Mouse (Mus musculus): ENCODE measurements around the gene Amt.

The Amt gene

DNA sequence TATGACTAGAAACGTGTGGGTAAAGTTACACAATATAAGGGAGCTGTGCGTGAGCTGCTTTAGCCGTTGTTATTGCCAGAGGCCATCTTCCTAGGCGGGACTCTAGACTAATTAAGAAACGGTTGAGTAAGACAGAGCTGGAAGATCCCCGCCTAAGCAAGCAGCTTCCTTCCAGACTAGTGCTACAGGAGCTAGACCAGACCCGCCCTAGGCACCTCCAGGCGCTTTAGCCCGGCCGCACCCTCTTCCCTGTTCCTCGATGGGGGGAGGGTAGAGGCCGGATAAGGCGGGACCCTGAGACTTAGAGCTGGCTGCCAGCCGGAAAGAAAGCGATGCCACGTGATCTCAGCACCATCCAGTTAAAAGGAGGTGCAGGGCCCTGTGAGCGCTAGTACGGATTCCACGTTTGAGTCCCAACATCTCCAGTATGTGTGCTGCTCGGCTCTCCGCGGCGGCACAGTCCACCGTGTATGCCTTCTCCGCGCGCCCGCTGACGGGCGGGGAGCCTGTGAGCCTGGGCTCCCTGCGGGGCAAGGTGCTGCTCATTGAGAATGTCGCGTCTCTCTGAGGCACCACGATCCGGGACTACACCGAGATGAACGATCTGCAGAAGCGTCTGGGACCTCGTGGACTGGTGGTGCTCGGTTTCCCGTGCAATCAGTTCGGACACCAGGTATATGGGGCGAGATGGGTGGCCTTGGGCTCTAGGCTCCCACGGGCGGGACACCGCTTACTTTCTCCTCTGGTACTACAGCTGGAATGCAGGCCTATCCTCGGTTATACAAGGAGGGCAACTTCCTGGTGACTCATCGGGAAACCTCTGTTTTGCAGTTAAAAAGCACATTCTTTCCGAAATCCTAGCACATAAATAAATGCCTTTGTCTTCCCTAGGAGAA, 42.5 kb downstream of the Amt start, which contains the start of gene Gpx1:
Gpx1 (plus strand) TSS at position 18 of the 896 bp plus-strand sequence.
- DNase-seq (ENCODE audit: low spot score in 2 of 2) = peak; percentile 92

GRCm38 (mm10) chr9:108339886-108340257, 43.2 kb downstream of the Amt start:
- no peak for DNase-seq (ENCODE audit: low spot score in 2 of 2)

DNA sequence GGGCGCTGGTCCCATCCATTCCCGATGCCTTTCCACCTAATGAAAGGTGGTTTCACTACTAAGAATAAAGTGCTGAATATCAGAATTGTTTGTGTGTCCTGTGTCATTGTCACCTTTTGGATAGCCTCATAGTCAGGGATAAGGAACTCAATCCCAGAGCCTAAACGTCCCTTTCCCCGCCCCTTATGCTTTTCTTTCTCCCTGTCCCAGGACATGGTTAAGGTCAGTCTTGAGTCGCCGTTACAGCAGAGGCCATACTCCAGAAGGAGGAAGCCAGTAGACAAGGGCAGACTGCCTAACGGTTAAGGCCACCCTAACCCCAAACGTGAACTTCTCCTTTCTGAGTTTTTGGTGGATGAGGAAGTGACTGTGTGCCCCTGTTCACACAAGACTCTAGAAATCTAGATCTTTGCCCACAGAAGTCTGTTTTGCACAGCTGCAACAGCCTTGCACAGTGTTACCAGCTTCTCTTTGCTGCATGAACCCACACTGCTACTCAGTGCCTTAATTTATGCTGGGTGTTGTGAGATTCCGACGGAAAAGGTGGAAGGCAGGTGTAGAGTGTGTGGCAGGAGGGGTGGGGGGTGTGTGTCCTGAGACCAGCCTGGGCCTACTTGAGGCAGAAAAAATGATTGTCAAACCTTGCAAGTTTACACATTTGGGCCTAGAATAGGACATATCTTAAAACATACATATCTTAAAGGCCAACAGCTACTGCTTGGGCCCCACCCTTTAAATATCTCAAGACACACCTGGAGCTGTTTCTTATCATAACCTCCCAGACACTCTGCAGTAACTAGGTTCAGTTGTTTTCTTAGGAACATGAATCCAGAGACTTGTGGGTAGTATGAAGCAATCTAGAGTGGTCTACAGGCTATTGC, 43.8 kb downstream of the Amt start:
- DNase-seq (ENCODE audit: low spot score in 2 of 2) = no peak

GRCm38 (mm10) chr9:108341139-108341475, 44.5 kb downstream of the Amt start:
- no peak for DNase-seq (ENCODE audit: low spot score in 2 of 2)

DNA sequence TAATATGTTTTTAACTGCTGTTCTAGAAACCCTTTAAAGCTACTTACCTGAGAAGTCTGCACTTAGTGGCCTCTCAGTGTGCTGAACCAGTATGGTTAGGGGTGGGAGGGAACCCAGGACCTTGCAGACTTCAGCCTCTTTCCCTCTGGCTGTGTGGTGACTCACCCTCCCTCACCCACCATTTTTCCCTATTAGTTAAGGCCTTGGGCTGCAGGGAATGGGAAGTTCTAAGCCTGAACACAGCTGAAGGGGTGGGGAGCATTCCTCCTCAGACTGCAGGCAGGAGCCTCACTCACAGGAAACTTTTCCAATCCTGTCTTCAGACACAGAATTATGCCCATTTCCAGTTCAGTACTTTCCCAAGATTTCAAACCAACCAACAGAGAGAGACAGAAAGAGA, 45.1 kb downstream of the Amt start:
- DNase-seq (ENCODE audit: low spot score in 2 of 2) = no peak

- DNase-seq (ENCODE audit: low spot score in 2 of 2) = no peak
Measured at GRCm38 (mm10) chr9:108342301-108342831, 45.7 kb downstream of the Amt start.

- no peak for DNase-seq (ENCODE audit: low spot score in 2 of 2)
Measured at GRCm38 (mm10) chr9:108343331-108343730, 46.7 kb downstream of the Amt start.

GRCm38 (mm10) chr9:108343835-108344234, 47.2 kb downstream of the Amt start:
- DNase-seq (ENCODE audit: low spot score in 2 of 2) = no peak

- no peak for DNase-seq (ENCODE audit: low spot score in 2 of 2)
Measured at GRCm38 (mm10) chr9:108344471-108344870, 47.8 kb downstream of the Amt start.

- no peak for DNase-seq (ENCODE audit: low spot score in 2 of 2)
Measured at GRCm38 (mm10) chr9:108347024-108347423, 50.4 kb downstream of the Amt start.

- peak; percentile 87 to 88 for DNase-seq (ENCODE audit: low spot score in 2 of 2)
Measured at GRCm38 (mm10) chr9:108347540-108348289, 51.1 kb downstream of the Amt start, which contains the start of gene Usp4. Gene Usp4, plus strand, starts transcription at chr9:108347853.

GRCm38 (mm10) chr9:108348290-108348680, 51.6 kb downstream of the Amt start:
- no peak for DNase-seq (ENCODE audit: low spot score in 2 of 2)

DNA sequence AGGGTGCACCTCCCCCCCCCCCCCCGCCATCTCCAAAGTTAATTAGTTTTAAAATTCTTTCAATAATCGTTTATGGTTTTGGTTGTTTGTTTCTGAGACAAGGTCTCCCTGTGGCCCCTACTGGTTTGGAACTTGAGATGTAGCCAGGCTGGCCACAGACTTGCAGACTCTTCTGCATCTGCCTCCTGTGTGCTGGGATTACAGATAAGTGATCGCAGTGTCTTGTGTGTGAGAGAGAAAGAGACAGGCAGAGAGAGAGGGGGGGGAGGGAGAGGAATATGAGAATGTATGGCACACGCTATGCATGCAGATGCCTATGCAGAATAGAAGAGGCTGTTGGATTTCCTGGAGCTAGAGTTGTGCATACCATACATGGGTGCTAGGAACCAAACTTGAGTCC, 53.1 kb downstream of the Amt start:
- no peak for DNase-seq (ENCODE audit: low spot score in 2 of 2)

All from urinary bladder, postnatal 4 days (tissue).